Mouse (Mus musculus): ENCODE measurements around the gene Plscr3. TPM values are rescaled to one million over a fixed set of nuclear protein-coding genes. Genes with fewer than 3 reads are reported as not detected.

Gene Plscr3
- polyA plus RNA-seq, 1 experiment, result 34.2 TPM

GRCm38 (mm10) chr11:69846738-69847688 lies 837 bp downstream of the Plscr3 start:
- WGBS, result 7% methylated on average over 37 of the region's 37 CpGs
- peak overlapping the region; percentile 61 for H3K4me3 ChIP-seq (replicated peaks; ENCODE audit: insufficient read depth, low read depth, low read length)
- TF ChIP-seq CTCF (IDR thresholded peaks at IDR 0.05; ENCODE audit: borderline replicate concordance, insufficient read depth, low read depth, low read length) (no peak), POLR2A (IDR thresholded peaks at IDR 0.05; ENCODE audit: borderline replicate concordance, insufficient read depth, low read length) (no peak)
- peak; percentile 31 to 52 for DNase-seq
- H3K27ac ChIP-seq (ENCODE audit: insufficient read depth, low read length), result peak overlapping the region; percentile 29
- H3K27me3 ChIP-seq (ENCODE audit: control insufficient read depth, insufficient read depth, low read length), result no peaks in the 10 kb centered on the region
- peaks cover 14% of the 10 kb centered on the region for H3K4me1 ChIP-seq (ENCODE audit: control insufficient read depth, insufficient read depth, low read length)

DNA sequence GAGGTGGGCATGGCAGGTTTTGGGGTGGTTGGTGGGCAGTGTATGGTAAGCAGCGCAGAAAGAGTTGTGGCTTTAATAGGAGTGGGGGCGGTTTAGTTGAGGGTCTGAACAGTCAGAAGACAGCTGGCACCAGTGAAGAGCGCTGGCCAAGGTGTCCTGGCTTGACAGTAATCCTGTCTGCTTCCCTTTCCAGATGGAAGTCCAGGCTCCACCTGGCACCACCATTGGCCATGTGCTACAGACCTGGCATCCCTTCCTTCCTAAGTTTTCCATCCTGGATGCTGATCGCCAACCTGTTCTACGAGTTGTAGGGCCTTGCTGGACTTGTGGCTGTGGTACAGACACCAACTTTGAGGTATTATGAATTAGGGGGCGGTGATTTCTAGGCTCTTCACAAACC lies 1.8 kb downstream of the Plscr3 start:
- Histone ChIP-seq H3K27me3 (ENCODE audit: control insufficient read depth, insufficient read depth, low read length) (no peaks in the 10 kb centered on the region), H3K4me3 (replicated peaks; ENCODE audit: insufficient read depth, low read depth, low read length) (peak overlapping the region; percentile 9), H3K4me1 (ENCODE audit: control insufficient read depth, insufficient read depth, low read length) (peaks cover 14% of the 10 kb centered on the region), H3K27ac (ENCODE audit: insufficient read depth, low read length) (peak overlapping the region; percentile 29)
- no peak for TF ChIP-seq CTCF (IDR thresholded peaks at IDR 0.05; ENCODE audit: borderline replicate concordance, insufficient read depth, low read depth, low read length)
- TF ChIP-seq POLR2A (IDR thresholded peaks at IDR 0.05; ENCODE audit: borderline replicate concordance, insufficient read depth, low read length), result no peak
- WGBS, result 33% methylated on average over 6 of the region's 6 CpGs
- peak; percentile 76 to 86 for DNase-seq

DNA sequence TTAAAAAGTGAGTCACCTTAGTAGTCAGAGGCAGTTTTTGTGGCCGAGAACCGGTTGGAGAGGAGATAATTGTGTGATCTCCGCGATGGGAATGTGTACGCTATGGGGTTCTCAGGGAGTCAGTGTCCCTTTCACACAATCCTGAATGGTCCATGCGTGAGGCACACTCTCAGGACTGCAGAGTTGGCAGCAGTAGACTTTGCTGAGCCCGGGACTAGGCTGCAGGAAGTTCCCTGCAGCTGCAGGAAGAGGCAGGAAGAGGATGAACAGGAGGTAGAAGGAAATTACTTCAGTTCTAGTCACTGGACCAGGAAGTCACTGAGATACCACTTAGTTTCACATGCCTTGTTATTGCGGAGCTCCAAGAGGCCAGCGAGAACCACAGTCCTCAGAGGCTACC lies 3.0 kb downstream of the Plscr3 start:
- Histone ChIP-seq H3K4me1 (ENCODE audit: control insufficient read depth, insufficient read depth, low read length) (peaks cover 14% of the 10 kb centered on the region), H3K27me3 (ENCODE audit: control insufficient read depth, insufficient read depth, low read length) (no peaks in the 10 kb centered on the region), H3K4me3 (replicated peaks; ENCODE audit: insufficient read depth, low read depth, low read length) (no peak overlapping the region), H3K27ac (ENCODE audit: insufficient read depth, low read length) (no peak overlapping the region)
- 87% methylated on average over 9 of the region's 9 CpGs for WGBS
- no peak for TF ChIP-seq CTCF (IDR thresholded peaks at IDR 0.05; ENCODE audit: borderline replicate concordance, insufficient read depth, low read depth, low read length)
- no peak for TF ChIP-seq POLR2A (IDR thresholded peaks at IDR 0.05; ENCODE audit: borderline replicate concordance, insufficient read depth, low read length)
- DNase-seq, result no peak

DNA sequence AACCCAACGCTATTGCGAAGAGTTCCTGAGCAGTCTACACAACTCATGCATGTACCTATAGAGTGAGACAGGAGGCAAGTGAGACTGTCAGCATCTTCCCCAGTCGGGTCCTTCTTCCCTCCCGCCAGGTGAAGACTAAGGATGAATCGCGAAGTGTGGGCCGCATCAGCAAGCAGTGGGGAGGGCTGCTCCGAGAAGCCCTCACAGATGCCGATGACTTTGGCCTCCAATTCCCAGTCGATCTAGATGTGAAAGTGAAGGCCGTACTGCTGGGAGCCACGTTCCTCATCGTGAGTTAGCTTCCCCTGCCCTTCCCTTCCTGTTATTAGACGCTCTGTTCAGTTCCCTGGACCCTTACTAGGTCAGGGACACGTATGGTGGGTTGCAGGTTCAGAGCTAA lies 3.7 kb downstream of the Plscr3 start:
- Histone ChIP-seq H3K27ac (ENCODE audit: insufficient read depth, low read length) (no peak overlapping the region), H3K27me3 (ENCODE audit: control insufficient read depth, insufficient read depth, low read length) (no peaks in the 10 kb centered on the region), H3K4me1 (ENCODE audit: control insufficient read depth, insufficient read depth, low read length) (peaks cover 14% of the 10 kb centered on the region), H3K4me3 (replicated peaks; ENCODE audit: insufficient read depth, low read depth, low read length) (no peak overlapping the region)
- TF ChIP-seq POLR2A (IDR thresholded peaks at IDR 0.05; ENCODE audit: borderline replicate concordance, insufficient read depth, low read length) (no peak), CTCF (IDR thresholded peaks at IDR 0.05; ENCODE audit: borderline replicate concordance, insufficient read depth, low read depth, low read length) (no peak)
- WGBS, result 94% methylated on average over 15 of the region's 15 CpGs
- no peak for DNase-seq

GRCm38 (mm10) chr11:69850754-69851153 lies 4.6 kb downstream of the Plscr3 start:
- DNase-seq, result no peak
- H3K4me3 ChIP-seq (replicated peaks; ENCODE audit: insufficient read depth, low read depth, low read length), result no peak overlapping the region
- TF ChIP-seq POLR2A (IDR thresholded peaks at IDR 0.05; ENCODE audit: borderline replicate concordance, insufficient read depth, low read length) (no peak), CTCF (IDR thresholded peaks at IDR 0.05; ENCODE audit: borderline replicate concordance, insufficient read depth, low read depth, low read length) (no peak)
- peaks cover 14% of the 10 kb centered on the region for H3K4me1 ChIP-seq (ENCODE audit: control insufficient read depth, insufficient read depth, low read length)
- 68% methylated on average over 8 of the region's 8 CpGs for WGBS
- no peaks in the 10 kb centered on the region for H3K27me3 ChIP-seq (ENCODE audit: control insufficient read depth, insufficient read depth, low read length)
- H3K27ac ChIP-seq (ENCODE audit: insufficient read depth, low read length), result no peak overlapping the region

GRCm38 (mm10) chr11:69853994-69854393 lies 7.8 kb downstream of the Plscr3 start:
- no peak for TF ChIP-seq POLR2A (IDR thresholded peaks at IDR 0.05; ENCODE audit: borderline replicate concordance, insufficient read depth, low read length)
- no peak for TF ChIP-seq CTCF (IDR thresholded peaks at IDR 0.05; ENCODE audit: borderline replicate concordance, insufficient read depth, low read depth, low read length)
- Histone ChIP-seq H3K27ac (ENCODE audit: insufficient read depth, low read length) (no peak overlapping the region), H3K4me1 (ENCODE audit: control insufficient read depth, insufficient read depth, low read length) (no peaks in the 10 kb centered on the region), H3K4me3 (replicated peaks; ENCODE audit: insufficient read depth, low read depth, low read length) (no peak overlapping the region), H3K27me3 (ENCODE audit: control insufficient read depth, insufficient read depth, low read length) (no peaks in the 10 kb centered on the region)
- DNase-seq, result no peak
- WGBS, result 65% methylated on average over 7 of the region's 7 CpGs

DNA sequence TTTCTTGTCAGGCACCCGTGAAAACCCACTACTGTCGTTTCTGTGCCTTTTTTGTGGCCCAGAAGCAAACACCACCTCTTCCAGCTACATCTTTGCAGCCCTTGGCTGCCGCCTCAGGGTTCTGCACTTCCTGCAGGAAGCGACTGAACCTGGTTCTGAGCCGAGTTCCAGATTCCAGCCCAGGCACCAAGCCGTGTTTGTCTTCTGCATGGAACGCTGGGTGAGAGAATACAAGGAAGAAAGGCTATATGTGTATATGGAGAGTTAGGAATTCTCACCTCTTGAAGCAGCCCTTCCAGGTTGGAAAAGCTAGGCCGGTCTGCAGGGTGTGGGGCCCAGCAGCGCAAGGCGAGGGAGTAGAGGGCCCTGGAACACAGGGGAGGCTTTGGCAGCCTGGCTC lies 8.5 kb downstream of the Plscr3 start:
- Histone ChIP-seq H3K4me3 (replicated peaks; ENCODE audit: insufficient read depth, low read depth, low read length) (no peak overlapping the region), H3K27ac (ENCODE audit: insufficient read depth, low read length) (no peak overlapping the region), H3K27me3 (ENCODE audit: control insufficient read depth, insufficient read depth, low read length) (no peaks in the 10 kb centered on the region), H3K4me1 (ENCODE audit: control insufficient read depth, insufficient read depth, low read length) (no peaks in the 10 kb centered on the region)
- 77% methylated on average over 10 of the region's 10 CpGs for WGBS
- DNase-seq, result no peak
- no peak for TF ChIP-seq CTCF (IDR thresholded peaks at IDR 0.05; ENCODE audit: borderline replicate concordance, insufficient read depth, low read depth, low read length)
- no peak for TF ChIP-seq POLR2A (IDR thresholded peaks at IDR 0.05; ENCODE audit: borderline replicate concordance, insufficient read depth, low read length)

GRCm38 (mm10) chr11:69855347-69855746 lies 9.2 kb downstream of the Plscr3 start:
- peak; percentile 42 to 56 for DNase-seq
- peak; percentile 42; the same call in 1 of the 2 replicates for TF ChIP-seq CTCF (IDR thresholded peaks at IDR 0.05; ENCODE audit: borderline replicate concordance, insufficient read depth, low read depth, low read length)
- no peak for TF ChIP-seq POLR2A (IDR thresholded peaks at IDR 0.05; ENCODE audit: borderline replicate concordance, insufficient read depth, low read length)
- Histone ChIP-seq H3K27me3 (ENCODE audit: control insufficient read depth, insufficient read depth, low read length) (no peaks in the 10 kb centered on the region), H3K27ac (ENCODE audit: insufficient read depth, low read length) (no peak overlapping the region), H3K4me3 (replicated peaks; ENCODE audit: insufficient read depth, low read depth, low read length) (no peak overlapping the region), H3K4me1 (ENCODE audit: control insufficient read depth, insufficient read depth, low read length) (no peaks in the 10 kb centered on the region)
- 23% methylated on average over 16 of the region's 16 CpGs for WGBS

Data from cerebellum, adult 2 months (tissue).